Mouse (Mus musculus) limb, embryonic 11.5 days (tissue): ENCODE data around the gene Popdc3. TPM values are rescaled to one million over a fixed set of nuclear protein-coding genes. Genes with fewer than 3 reads are reported as not detected.
"Not testable (repeated sequence)": the region's sequence is repeated elsewhere in the genome, so short reads cannot be mapped to it uniquely, and the experiment has no call there.

Experiments
- ATAC-seq: fragments of 200-750 bp; cut with Nextera tagmentation; 2 replicates; pipeline ENCODE4 v1.8.0; 2017; ENCODE audit warnings: low read depth; ENCODE audit not compliant: insufficient number of reproducible peaks, low FRiP score, low TSS enrichment
- DNase-seq: peaks from one replicate; pipeline ENCODE4 v3.0.0-alpha.2; 2015; ENCODE audit warnings: low spot score
- H3K27ac ChIP-seq: fragments of 300-500 bp; sonication (generic); replicated peaks from 2 replicates; pipeline ENCODE4 v1.5.1; 2014; ENCODE audit warnings: low read depth, mild to moderate bottlenecking, low read length
- H3K27me3 ChIP-seq: fragments of 300-500 bp; sonication (generic); 2 replicates; pipeline ENCODE4 v1.6.1; 2014; ENCODE audit warnings: mild to moderate bottlenecking, low read length, mixed read lengths; ENCODE audit not compliant: control insufficient read depth, insufficient read depth
- H3K36me3 ChIP-seq: fragments of 300-500 bp; sonication (generic); 2 replicates; pipeline ENCODE4 v1.6.1; 2014; ENCODE audit warnings: mild to moderate bottlenecking, low read length, moderate library complexity, mixed read lengths; ENCODE audit not compliant: control insufficient read depth, insufficient read depth
- H3K4me1 ChIP-seq: fragments of 300-500 bp; sonication (generic); 2 replicates; pipeline ENCODE4 v1.6.1; 2014; ENCODE audit warnings: low read length, mixed read lengths; ENCODE audit not compliant: control insufficient read depth, insufficient read depth
- H3K4me2 ChIP-seq: fragments of 300-500 bp; sonication (generic); 2 replicates; pipeline ENCODE4 v1.6.1; 2014; ENCODE audit warnings: low read depth, mild to moderate bottlenecking, moderate library complexity; ENCODE audit not compliant: severe bottlenecking
- H3K4me3 ChIP-seq: fragments of 300-500 bp; sonication (generic); 2 replicates; pipeline ENCODE4 v1.5.1; 2014; ENCODE audit warnings: low read depth, low read length
- H3K9ac ChIP-seq: fragments of 300-500 bp; sonication (generic); 2 replicates; pipeline ENCODE4 v1.6.1; 2014; ENCODE audit warnings: mild to moderate bottlenecking, low read length
- H3K9me3 ChIP-seq: fragments of 300-500 bp; sonication (generic); 2 replicates; pipeline ENCODE4 v1.6.1; 2016; ENCODE audit warnings: low read length; ENCODE audit not compliant: control insufficient read depth
- WGBS: fragments of 180-500 bp; shearing (Covaris S2); extraction: QIAGEN DNeasy Blood & Tissue Kit; methylation state at CpG from one replicate; pipeline ENCODE4 v1.1.7; 2014; 5-methylcytosine and 5-hydroxymethylcytosine counted together
- polyA plus RNA-seq: library from polyadenylated mRNA; unstranded; fragments of >200 nt; fragmentation: Nextera tagmentation; extraction: Ambion mirVana; gene quantifications from 2 replicates; pipeline ENCODE4 v1.2.1, GENCODE M21; 2014

The Popdc3 gene
- polyA plus RNA-seq, 1 experiment from 2014 or later, result 2.2 TPM

GRCm38 (mm10) chr10:45288351-45288750 lies 110.5 kb downstream of the Popdc3 start:
- H3K9me3 ChIP-seq, result no peaks in the 10 kb centered on the region
- H3K27ac ChIP-seq, result no peak overlapping the region
- no peaks in the 10 kb centered on the region for H3K4me1 ChIP-seq
- 38% methylated on average over 7 of the region's 7 CpGs for WGBS
- DNase-seq (no peak), ATAC-seq (no peak)
- peaks cover 11% of the 10 kb centered on the region for H3K27me3 ChIP-seq
- no peaks in the 10 kb centered on the region for H3K36me3 ChIP-seq
- H3K4me3 ChIP-seq, result no peak overlapping the region
- no peak overlapping the region for H3K4me2 ChIP-seq
- H3K9ac ChIP-seq, result no peak overlapping the region

- DNase-seq (peak; percentile 60), ATAC-seq (peak; percentile 70)
- Histone ChIP-seq H3K27ac (no peak overlapping the region), H3K4me1 (no peaks in the 10 kb centered on the region), H3K9ac (peak overlapping the region; percentile 66), H3K27me3 (peaks cover 11% of the 10 kb centered on the region), H3K9me3 (no peaks in the 10 kb centered on the region), H3K4me2 (peak overlapping the region; percentile 97), H3K4me3 (peak overlapping the region; percentile 51), H3K36me3 (no peaks in the 10 kb centered on the region)
- under 1% methylated on average over 70 of the region's 71 CpGs for WGBS
Observed at GRCm38 (mm10) chr10:45289218-45290105, 111.6 kb downstream of the Popdc3 start.

GRCm38 (mm10) chr10:45290618-45291017 lies 112.7 kb downstream of the Popdc3 start:
- DNase-seq, result no peak

GRCm38 (mm10) chr10:45292159-45292558 lies 114.3 kb downstream of the Popdc3 start:
- WGBS, result 62% methylated on average over 4 of the region's 4 CpGs
- H3K9me3 ChIP-seq, DNase-seq, H3K36me3 ChIP-seq, ATAC-seq, H3K4me2 ChIP-seq, H3K4me1 ChIP-seq, H3K27ac ChIP-seq, H3K4me3 ChIP-seq, H3K9ac ChIP-seq: not testable (repeated sequence)
- H3K27me3 ChIP-seq, result peaks cover 11% of the 10 kb centered on the region

More at GRCm38 (mm10) chr10:45290618-45291017, 112.7 kb downstream of the Popdc3 start:
- 65% methylated on average over 5 of the region's 5 CpGs for WGBS
- peaks cover 11% of the 10 kb centered on the region for H3K27me3 ChIP-seq
- no peak overlapping the region for H3K4me3 ChIP-seq
- no peaks in the 10 kb centered on the region for H3K4me1 ChIP-seq
- ATAC-seq, result no peak
- no peak overlapping the region for H3K9ac ChIP-seq
- H3K4me2 ChIP-seq, result no peak overlapping the region
- H3K36me3 ChIP-seq, result no peaks in the 10 kb centered on the region
- H3K27ac ChIP-seq, result no peak overlapping the region
- no peaks in the 10 kb centered on the region for H3K9me3 ChIP-seq

- Histone ChIP-seq H3K4me2 (no peak overlapping the region), H3K4me3 (no peak overlapping the region), H3K4me1 (no peaks in the 10 kb centered on the region), H3K36me3 (no peaks in the 10 kb centered on the region), H3K9me3 (no peaks in the 10 kb centered on the region), H3K9ac (no peak overlapping the region), H3K27ac (no peak overlapping the region), H3K27me3 (no peaks in the 10 kb centered on the region)
- ATAC-seq (no peak), DNase-seq (no peak)
- 88% methylated on average over 5 of the region's 5 CpGs for WGBS
Observed at GRCm38 (mm10) chr10:45295093-45295492, 117.2 kb downstream of the Popdc3 start.

DNA sequence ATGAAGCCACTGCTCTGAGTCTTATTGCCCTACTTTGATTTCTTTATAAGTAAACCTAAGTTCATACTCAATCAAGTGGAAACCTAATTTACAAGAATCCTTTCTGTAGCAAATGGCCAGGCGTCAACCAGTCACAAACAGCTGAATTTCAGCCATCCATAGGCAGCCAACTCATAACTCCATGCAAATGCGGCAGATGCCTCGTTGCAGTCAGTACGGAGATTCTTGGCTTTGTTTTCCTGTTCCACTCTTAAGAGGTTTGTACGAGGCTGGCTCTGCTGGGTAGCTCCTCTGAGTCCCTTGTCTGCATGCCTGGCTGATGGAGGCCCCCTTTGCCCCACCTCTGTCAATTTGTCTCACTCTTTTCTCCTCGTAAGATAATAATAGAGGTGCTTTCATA lies 120.6 kb downstream of the Popdc3 start:
- Histone ChIP-seq H3K4me1 (no peaks in the 10 kb centered on the region), H3K27ac (no peak overlapping the region), H3K36me3 (no peaks in the 10 kb centered on the region), H3K27me3 (no peaks in the 10 kb centered on the region), H3K9ac (no peak overlapping the region), H3K9me3 (no peaks in the 10 kb centered on the region), H3K4me2 (no peak overlapping the region), H3K4me3 (no peak overlapping the region)
- 83% methylated on average over 6 of the region's 6 CpGs for WGBS
- ATAC-seq (no peak), DNase-seq (no peak)

DNA sequence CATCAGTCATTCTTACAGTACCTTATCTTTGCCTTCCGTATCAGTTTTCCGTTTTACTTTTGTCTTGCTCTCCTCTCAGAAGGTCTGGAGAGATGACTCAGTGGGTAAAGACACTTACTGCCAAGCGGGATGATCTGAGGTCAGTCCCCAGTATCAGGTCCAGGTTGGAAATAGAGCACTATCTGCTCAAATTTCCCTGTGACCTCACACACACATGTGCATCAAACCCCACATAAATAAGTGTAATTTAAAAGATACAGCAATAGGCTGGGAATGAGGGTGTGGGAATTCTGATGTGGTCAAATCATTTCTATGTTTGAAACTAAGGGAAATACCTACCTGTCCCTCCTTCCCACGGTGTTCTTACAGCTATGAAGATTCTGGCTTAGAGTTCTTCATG lies 121.6 kb downstream of the Popdc3 start:
- Histone ChIP-seq H3K27ac (no peak overlapping the region), H3K4me1 (no peaks in the 10 kb centered on the region), H3K9me3 (no peaks in the 10 kb centered on the region), H3K4me2 (no peak overlapping the region), H3K27me3 (no peaks in the 10 kb centered on the region), H3K9ac (no peak overlapping the region), H3K4me3 (no peak overlapping the region), H3K36me3 (no peaks in the 10 kb centered on the region)
- DNase-seq (no peak), ATAC-seq (no peak)
- WGBS, result 95% methylated on average over 4 of the region's 4 CpGs

DNA sequence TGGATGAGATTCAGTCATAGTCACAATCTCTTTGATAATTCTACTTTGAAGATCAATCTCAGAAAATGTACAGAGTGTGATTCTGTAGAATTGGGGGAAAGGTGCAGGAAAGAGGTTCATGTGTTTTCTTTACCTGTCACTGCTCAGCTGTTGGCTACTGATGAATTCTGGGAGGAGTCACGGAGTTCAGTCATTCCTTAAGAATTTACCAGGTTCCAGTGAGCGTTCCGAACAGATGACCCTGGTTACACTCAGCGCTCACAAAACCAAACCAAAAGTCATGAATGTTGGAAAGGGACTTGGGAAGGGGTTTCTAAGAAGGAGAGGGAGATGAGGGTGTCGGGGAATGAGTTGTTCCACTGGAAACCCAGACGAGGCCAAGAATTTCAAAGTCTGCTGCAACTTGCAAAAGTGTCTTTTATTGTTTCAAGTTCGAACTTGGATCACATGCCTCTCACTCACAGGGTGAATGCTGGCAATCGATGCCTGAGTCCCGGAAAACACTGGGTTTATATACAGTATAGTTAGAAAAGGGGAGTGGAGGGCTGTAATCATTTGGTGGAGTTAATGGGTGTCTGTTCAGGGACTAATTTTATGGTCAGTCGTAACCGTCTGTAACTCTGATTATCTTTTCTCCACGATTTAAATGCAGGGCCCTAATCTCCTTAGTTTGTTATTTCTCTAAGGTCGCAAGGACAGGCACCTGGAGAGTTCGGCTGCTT lies 125.6 kb downstream of the Popdc3 start:
- no peaks in the 10 kb centered on the region for H3K27me3 ChIP-seq
- H3K4me2 ChIP-seq, result no peak overlapping the region
- H3K27ac ChIP-seq, result no peak overlapping the region
- 38% methylated on average over 14 of the region's 14 CpGs for WGBS
- no peaks in the 10 kb centered on the region for H3K9me3 ChIP-seq
- no peak overlapping the region for H3K9ac ChIP-seq
- H3K4me1 ChIP-seq, result no peaks in the 10 kb centered on the region
- ATAC-seq (no peak), DNase-seq (no peak)
- H3K4me3 ChIP-seq, result no peak overlapping the region
- H3K36me3 ChIP-seq, result no peaks in the 10 kb centered on the region
